Mouse (Mus musculus) CH12.LX (cell line): ENCODE measurements at regions not wholly inside any gene's neighbourhood (a gene's known extent, or its start where the extent isn't known, plus 50 kb on each side); places are given as distances from the start of the nearest gene placed in this dataset.

Experiments used
- DNase-seq: peaks from one replicate; pipeline ENCODE4 v3.0.0-alpha.2; 2013; ENCODE audit errors: extremely low read depth
- H3K27ac ChIP-seq: 2 replicates; pipeline ENCODE4 v1.5.1; 2012; ENCODE audit warnings: low read depth, mild to moderate bottlenecking, control low read depth, moderate library complexity; ENCODE audit not compliant: insufficient read depth
- H3K27me3 ChIP-seq: replicated peaks from 2 replicates; pipeline ENCODE3; 2012; ENCODE audit warnings: inconsistent platforms
- H3K36me3 ChIP-seq, 2 experiments: replicated peaks in 1 of 2; 2 replicates each; pipeline versions ENCODE3 to v1.6.1; 2012; ENCODE audit warnings: inconsistent platforms in 1 of 2, low read length in 1 of 2, mild to moderate bottlenecking in 1 of 2, mixed read lengths in 1 of 2, moderate library complexity in 1 of 2; ENCODE audit not compliant: control insufficient read depth in 1 of 2, insufficient read depth in 1 of 2
- H3K4me1 ChIP-seq, 2 experiments: 2 replicates each; pipeline ENCODE4 v1.6.1; 2012; ENCODE audit warnings: inconsistent platforms in 1 of 2, moderate library complexity in 1 of 2; ENCODE audit not compliant: insufficient read depth in 2 of 2, control insufficient read depth in 1 of 2
- H3K4me2 ChIP-seq: 2 replicates; pipeline ENCODE4 v1.6.1; 2012; ENCODE audit warnings: low read depth, mild to moderate bottlenecking, control low read depth; ENCODE audit not compliant: poor library complexity, insufficient read depth, severe bottlenecking
- H3K4me3 ChIP-seq, 3 experiments: fragments of 150-350 bp in 1 of 3; sonication (generic) in 1 of 3; replicated peaks in 1 of 3; 2 replicates each; pipeline versions ENCODE3 to v1.5.1; 2011 to 2012; ENCODE audit warnings: low read depth in 2 of 3, low read length in 2 of 3, mild to moderate bottlenecking in 2 of 3, moderate library complexity in 2 of 3, control low read depth in 1 of 3, improper control_type of control experiment in 1 of 3, inconsistent platforms in 1 of 3, mixed read lengths in 1 of 3; ENCODE audit not compliant: poor library complexity in 1 of 3
- H3K79me2 ChIP-seq: replicated peaks from 2 replicates; pipeline ENCODE4 v1.6.1; 2012; ENCODE audit warnings: mild to moderate bottlenecking, moderate library complexity; ENCODE audit not compliant: control insufficient read depth, poor library complexity, insufficient read depth, severe bottlenecking; ENCODE audit errors: extremely low read depth
- H3K9ac ChIP-seq: 2 replicates; pipeline ENCODE4 v1.6.1; 2012; ENCODE audit warnings: low read depth, mild to moderate bottlenecking, control low read depth, moderate library complexity; ENCODE audit not compliant: insufficient read depth
- H3K9me3 ChIP-seq: replicated peaks from 2 replicates; pipeline ENCODE3; 2012; ENCODE audit warnings: low read length, inconsistent platforms, mixed read lengths
- CHD2 ChIP-seq: IDR thresholded peaks from 2 replicates; pipeline ENCODE4 v1.6.1; 2011; ENCODE audit warnings: low read length, improper control_type of control experiment
- CTCF ChIP-seq, 2 experiments: IDR thresholded peaks in 1 of 2; conservative IDR thresholded peaks in 1 of 2; 2 replicates each; pipeline ENCODE4 v1.5.1; 2011 to 2012; ENCODE audit warnings: low read depth in 2 of 2, low read length in 2 of 2, improper control_type of control experiment in 1 of 2, inconsistent platforms in 1 of 2, mild to moderate bottlenecking in 1 of 2, moderate library complexity in 1 of 2
- E2F4 ChIP-seq: IDR thresholded peaks from 2 replicates; pipeline ENCODE4 v1.6.1; 2011; ENCODE audit warnings: low read depth, low read length, improper control_type of control experiment; ENCODE audit not compliant: insufficient replicate concordance
- ETS1 ChIP-seq: conservative IDR thresholded peaks from 2 replicates; pipeline ENCODE4 v1.6.1; 2012; ENCODE audit warnings: low read depth, mild to moderate bottlenecking, inconsistent platforms, low read length, improper control_type of control experiment, moderate library complexity
- HCFC1 ChIP-seq: IDR thresholded peaks from 2 replicates; pipeline ENCODE4 v1.6.1; 2012; ENCODE audit warnings: low read depth, mild to moderate bottlenecking, inconsistent platforms, low read length, improper control_type of control experiment
- IRF4 ChIP-seq: IDR thresholded peaks from 2 replicates; pipeline ENCODE4 v1.6.1; 2014; ENCODE audit warnings: low read depth, mild to moderate bottlenecking, inconsistent platforms, low read length, improper control_type of control experiment
- MAFK ChIP-seq: IDR thresholded peaks from 2 replicates; pipeline ENCODE4 v1.6.1; 2011; ENCODE audit warnings: low read length, improper control_type of control experiment; ENCODE audit not compliant: insufficient replicate concordance
- MAX ChIP-seq: IDR thresholded peaks from 2 replicates; pipeline ENCODE4 v1.6.1; 2011; ENCODE audit warnings: low read length, improper control_type of control experiment
- MAZ ChIP-seq: IDR thresholded peaks from 2 replicates; pipeline ENCODE4 v1.6.1; 2012; ENCODE audit warnings: low read depth, mild to moderate bottlenecking, inconsistent platforms, low read length, improper control_type of control experiment, moderate library complexity
- MEF2A ChIP-seq: IDR thresholded peaks from 2 replicates; pipeline ENCODE4 v1.6.1; 2014; ENCODE audit warnings: low read depth, mild to moderate bottlenecking, inconsistent platforms, low read length, improper control_type of control experiment, borderline replicate concordance
- MXI1 ChIP-seq: IDR thresholded peaks from 2 replicates; pipeline ENCODE4 v1.6.1; 2011; ENCODE audit warnings: mild to moderate bottlenecking, low read depth, low read length, improper control_type of control experiment
- NRF1 ChIP-seq: IDR thresholded peaks from 2 replicates; pipeline ENCODE4 v1.6.1; 2014; ENCODE audit warnings: low read depth, mild to moderate bottlenecking, inconsistent platforms, low read length, improper control_type of control experiment, moderate library complexity
- PAX5 ChIP-seq: IDR thresholded peaks from 2 replicates; pipeline ENCODE4 v1.6.1; 2012; ENCODE audit warnings: low read length, inconsistent platforms, mixed read lengths
- POLR2A ChIP-seq: IDR thresholded peaks from 2 replicates; pipeline ENCODE4 v1.6.1; 2011; ENCODE audit warnings: low read depth, mild to moderate bottlenecking, improper control_type of control experiment, low read length
- RAD21 ChIP-seq: IDR thresholded peaks from 2 replicates; pipeline ENCODE4 v1.6.1; 2011; ENCODE audit warnings: low read depth, mild to moderate bottlenecking, low read length, improper control_type of control experiment, moderate library complexity
- SMC3 ChIP-seq: IDR thresholded peaks from 2 replicates; pipeline ENCODE4 v1.6.1; 2011; ENCODE audit warnings: low read depth, low read length, improper control_type of control experiment
- TBP ChIP-seq: conservative IDR thresholded peaks from 2 replicates; pipeline ENCODE4 v1.6.1; 2011; ENCODE audit warnings: low read depth, low read length, improper control_type of control experiment
- TCF12 ChIP-seq: IDR thresholded peaks from 2 replicates; pipeline ENCODE4 v1.6.1; 2014; ENCODE audit warnings: low read depth, mild to moderate bottlenecking, inconsistent platforms, low read length, improper control_type of control experiment
- USF1 ChIP-seq: IDR thresholded peaks from 2 replicates; pipeline ENCODE4 v1.6.1; 2014; ENCODE audit warnings: low read depth, mild to moderate bottlenecking, inconsistent platforms, low read length, improper control_type of control experiment
- ZMIZ1 ChIP-seq: IDR thresholded peaks from 2 replicates; pipeline ENCODE4 v1.6.1; 2012; ENCODE audit warnings: low read depth, mild to moderate bottlenecking, inconsistent platforms, low read length, improper control_type of control experiment
- dilution Hi-C: fragments of 300-500 bp; cut with MboI; formaldehyde crosslinking; loops from 2 replicates; pipeline ENCODE4 v1.14.3; 2020; ENCODE audit warnings: low sequenced_read_pairs; ENCODE audit not compliant: extremely low pct_unique_long_range_greater_than_20kb, extremely low pct_ligation_motif_present
- in situ Hi-C: fragments of 300-500 bp; cut with MboI; formaldehyde crosslinking; loops from 3 replicates; pipeline ENCODE4 v1.14.3; 2019; ENCODE audit warnings: low sequenced_read_pairs, low pct_ligation_motif_present, low pct_unique_long_range_greater_than_20kb, mixed read lengths

DNA sequence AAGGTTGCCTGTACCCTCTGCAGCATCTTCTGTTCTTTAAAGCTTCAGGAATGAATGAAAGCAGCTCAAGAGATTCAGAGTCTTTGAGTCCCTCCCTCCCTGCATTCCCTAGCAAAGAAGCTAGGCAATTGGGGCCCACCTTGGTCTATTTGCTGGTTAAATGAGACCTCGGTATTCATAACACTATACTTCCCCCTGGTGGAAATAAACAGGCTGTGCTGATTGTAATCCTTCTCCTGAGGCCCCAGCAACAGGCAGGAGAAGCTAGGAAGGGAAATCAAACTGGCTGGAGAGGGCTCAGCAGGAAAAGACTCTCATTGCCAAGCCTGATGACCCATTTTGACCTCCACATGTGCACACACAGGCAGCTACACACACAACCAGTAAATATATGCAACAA, 137.1 kb downstream of the Sh3bp4 start:
- Histone ChIP-seq H3K36me3 (no peaks in the 10 kb centered on the region), H3K9ac (no peak overlapping the region), H3K4me1 (no peaks in the 10 kb centered on the region), H3K27ac (no peak overlapping the region), H3K4me3 (no peak overlapping the region), H3K27me3 (no peaks in the 10 kb centered on the region), H3K79me2 (no peaks in the 10 kb centered on the region), H3K4me2 (no peak overlapping the region), H3K9me3 (peaks cover 81% of the 10 kb centered on the region)
- in situ Hi-C loops = no loop called here
- DNase-seq = no peak
- dilution Hi-C loops = no loop called here
- no peak for TF ChIP-seq TCF12
- TF ChIP-seq MAZ = no peak
- TF ChIP-seq USF1 = no peak
- no peak for TF ChIP-seq MAFK

DNA sequence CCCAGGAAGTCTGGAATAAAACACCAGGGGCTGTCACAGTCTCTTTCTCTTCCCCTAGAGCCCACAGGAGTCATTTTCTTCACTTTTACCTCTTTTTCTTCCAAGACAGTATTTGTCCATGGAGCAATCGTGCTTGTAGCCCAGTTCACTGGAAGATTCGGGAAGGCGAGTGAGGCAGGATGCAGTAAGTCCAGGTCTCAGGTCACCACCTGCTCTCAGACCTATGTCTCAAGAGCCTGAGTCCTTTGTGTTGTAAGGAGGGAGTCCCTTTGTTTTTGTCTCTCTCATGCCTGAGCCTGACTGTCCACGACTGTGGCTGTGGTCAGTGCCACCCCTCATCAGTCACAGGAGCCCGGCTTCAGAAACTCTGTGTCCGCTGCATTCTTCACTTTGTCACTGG, 140.9 kb downstream of the Sh3bp4 start:
- TF ChIP-seq POLR2A (no peak), ZMIZ1 (no peak), SMC3 (no peak), MXI1 (no peak), MEF2A (no peak), CHD2 (no peak), CTCF (conservative IDR thresholded peaks at IDR 0.05 in 1 of 2, IDR thresholded peaks at IDR 0.05 in 1 of 2; ENCODE audit: low read depth in 2 of 2, low read length in 2 of 2) (no peak), MAZ (no peak), NRF1 (no peak), ETS1 (no peak), IRF4 (no peak), PAX5 (no peak), E2F4 (no peak), USF1 (no peak), MAX (no peak), RAD21 (no peak), TBP (no peak), HCFC1 (no peak)
- dilution Hi-C loops (no loop called here), in situ Hi-C loops (no loop called here)
- H3K9ac ChIP-seq = no peak overlapping the region
- H3K36me3 ChIP-seq = no peaks in the 10 kb centered on the region
- H3K27ac ChIP-seq = no peak overlapping the region
- peaks cover 78% of the 10 kb centered on the region for H3K9me3 ChIP-seq
- H3K27me3 ChIP-seq = no peaks in the 10 kb centered on the region
- no peak overlapping the region for H3K4me3 ChIP-seq
- no peaks in the 10 kb centered on the region for H3K79me2 ChIP-seq
- H3K4me1 ChIP-seq = no peaks in the 10 kb centered on the region
- no peak for DNase-seq
- no peak overlapping the region for H3K4me2 ChIP-seq
